Mouse (Mus musculus) kidney, adult 2 months (tissue): ENCODE data around the gene Ahrr. TPM values are rescaled to one million over a fixed set of nuclear protein-coding genes. Genes with fewer than 3 reads are reported as not detected.
A peak's percentile ranks its signal among the peaks of the same experiment; 100 is the strongest.

ENCODE experiments used
- DNase-seq: peaks from one replicate; pipeline ENCODE4 v3.0.0; 2021
- H3K27ac ChIP-seq: fragments of 200-500 bp; 2 replicates; pipeline ENCODE4 v1.5.1; 2012; ENCODE audit warnings: low read depth, low read length, control low read depth, inconsistent platforms; ENCODE audit not compliant: insufficient read depth
- H3K27me3 ChIP-seq: fragments of 200-500 bp; replicated peaks from 2 replicates; pipeline ENCODE4 v1.6.1; 2012; ENCODE audit warnings: mild to moderate bottlenecking, moderate library complexity, low read length, inconsistent platforms; ENCODE audit not compliant: control insufficient read depth, insufficient read depth
- H3K36me3 ChIP-seq: fragments of 200-500 bp; 2 replicates; pipeline ENCODE4 v1.6.1; 2012; ENCODE audit warnings: mild to moderate bottlenecking, moderate library complexity, low read length, inconsistent platforms; ENCODE audit not compliant: control insufficient read depth, insufficient read depth
- H3K4me1 ChIP-seq: fragments of 200-500 bp; 2 replicates; pipeline ENCODE4 v1.6.1; 2011; ENCODE audit warnings: low read length; ENCODE audit not compliant: control insufficient read depth, insufficient read depth
- H3K4me3 ChIP-seq: fragments of 200-500 bp; 2 replicates; pipeline ENCODE4 v1.5.1; 2011; ENCODE audit warnings: mild to moderate bottlenecking, low read depth, low read length, control low read depth; ENCODE audit not compliant: insufficient read depth
- CTCF ChIP-seq: fragments of 200-500 bp; conservative IDR thresholded peaks from 2 replicates; pipeline ENCODE4 v1.5.1; 2011; ENCODE audit warnings: low read depth, mild to moderate bottlenecking, control low read depth, low read length, moderate library complexity, mixed read lengths; ENCODE audit not compliant: insufficient read depth, insufficient read length
- POLR2A ChIP-seq: fragments of 200-500 bp; IDR thresholded peaks from one replicate; pipeline ENCODE4 v1.6.1; 2011; ENCODE audit warnings: low read depth, low read length, control low read depth
- WGBS: fragments of 180-500 bp; shearing (Covaris S2); methylation state at CpG from one replicate; pipeline ENCODE4 v1.1.7; 2018; 5-methylcytosine and 5-hydroxymethylcytosine counted together
- polyA plus RNA-seq: library from polyadenylated mRNA; depleted of rRNA; stranded (reverse); fragments of >200 nt; gene quantifications from 2 replicates; pipeline ENCODE4 v1.2.3, GENCODE M21; 2012; rRNA removed

Gene Ahrr
- polyA plus RNA-seq, 1 experiment, result 0.55 TPM

DNA sequence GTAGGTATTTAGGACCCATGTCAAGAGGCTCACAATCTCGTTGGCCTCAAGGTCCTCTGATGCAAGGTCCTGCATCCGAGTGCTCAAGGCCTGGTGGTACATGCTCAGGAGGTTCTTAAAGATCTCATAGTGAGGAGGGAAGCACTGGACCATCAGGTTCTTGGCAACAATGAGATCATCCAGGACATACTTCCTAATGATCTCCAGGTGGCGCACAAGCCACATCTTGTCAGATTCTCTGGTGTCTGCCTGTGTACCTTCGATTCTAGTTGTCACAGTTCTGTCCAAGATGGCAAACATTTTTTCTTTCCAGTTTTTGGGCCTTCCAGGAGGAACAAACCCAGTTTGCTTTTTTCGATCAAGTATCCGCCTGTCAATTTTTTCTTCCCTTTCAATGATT, 99.5 kb downstream of the Ahrr start:
- no peaks in the 10 kb centered on the region for H3K27me3 ChIP-seq
- peak; percentile 23 for DNase-seq
- no peak overlapping the region for H3K27ac ChIP-seq
- H3K36me3 ChIP-seq, result peaks cover 10% of the 10 kb centered on the region
- WGBS, result 87% methylated on average over 6 of the region's 6 CpGs
- no peaks in the 10 kb centered on the region for H3K4me1 ChIP-seq
- H3K4me3 ChIP-seq, result no peak overlapping the region
- no peak for TF ChIP-seq POLR2A
- TF ChIP-seq CTCF, result peak; percentile 51

DNA sequence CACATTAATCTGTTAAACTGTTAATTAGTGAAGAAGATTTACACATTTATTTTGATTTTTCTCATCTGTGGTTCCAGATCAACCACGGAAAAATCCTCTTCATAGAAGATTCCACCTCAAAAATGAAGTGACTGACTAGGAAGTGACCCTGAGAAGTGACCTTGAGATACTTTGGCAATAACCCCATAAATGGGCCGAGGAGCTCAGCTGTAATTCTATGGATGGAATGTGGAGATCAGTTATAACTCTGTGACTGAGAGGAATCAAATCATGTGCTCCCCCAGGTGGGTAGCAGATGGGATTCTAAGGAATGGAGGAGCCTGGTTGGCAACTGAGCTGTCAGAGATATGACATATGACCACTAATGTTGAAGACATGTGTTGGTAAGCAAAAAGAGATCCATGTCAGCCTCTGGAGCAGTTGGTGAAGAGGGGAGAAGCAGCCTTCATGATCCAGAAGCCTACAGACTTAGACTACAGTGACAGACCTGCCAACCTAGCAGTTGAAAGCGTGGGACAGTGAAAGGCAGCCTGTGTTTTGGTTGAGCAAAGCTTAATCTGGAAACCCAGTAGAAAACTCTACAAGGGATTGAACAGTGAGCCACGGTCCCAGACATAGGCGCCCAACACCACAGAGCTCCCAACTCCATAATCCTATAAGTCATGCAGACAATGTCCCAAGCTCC, 109.0 kb downstream of the Ahrr start:
- 82% methylated on average over 5 of the region's 5 CpGs for WGBS
- H3K27ac ChIP-seq, result no peak overlapping the region

DNA sequence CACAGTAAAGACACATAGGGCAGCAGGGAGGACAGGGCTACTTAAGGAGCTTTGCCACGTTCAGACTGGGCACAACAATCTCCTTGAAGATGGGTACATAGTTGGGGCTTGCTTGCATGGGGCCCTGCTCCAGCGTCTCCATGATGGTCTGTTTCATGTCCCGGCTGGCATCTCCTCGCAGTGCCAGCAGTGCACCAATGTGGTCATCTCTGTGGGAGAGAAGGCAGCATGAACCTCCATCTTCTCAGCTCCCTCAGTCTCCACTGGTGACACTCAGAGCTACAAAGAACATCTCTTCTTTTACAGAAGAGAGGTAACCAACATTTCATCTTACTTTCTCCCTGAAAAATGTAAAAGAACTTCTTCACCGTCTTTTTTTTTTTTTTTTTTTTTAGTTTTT, 120.1 kb downstream of the Ahrr start:
- H3K4me1 ChIP-seq, result no peaks in the 10 kb centered on the region
- WGBS, result 94% methylated on average over 5 of the region's 5 CpGs
- no peak for DNase-seq
- H3K36me3 ChIP-seq, result peaks cover 3% of the 10 kb centered on the region
- H3K4me3 ChIP-seq, result no peak overlapping the region
- TF ChIP-seq CTCF, result no peak
- H3K27me3 ChIP-seq, result no peaks in the 10 kb centered on the region
- no peak overlapping the region for H3K27ac ChIP-seq

More for the DNA sequence above, 109.0 kb downstream of the Ahrr start:
- no peak for DNase-seq
- Histone ChIP-seq H3K4me1 (no peaks in the 10 kb centered on the region), H3K36me3 (peaks cover 3% of the 10 kb centered on the region), H3K4me3 (no peak overlapping the region), H3K27me3 (no peaks in the 10 kb centered on the region)
- no peak for TF ChIP-seq CTCF
- no peak for TF ChIP-seq POLR2A

GRCm38 (mm10) chr13:74169446-74170164, 122.5 kb downstream of the Ahrr start:
- no peaks in the 10 kb centered on the region for H3K4me1 ChIP-seq
- no peak overlapping the region for H3K4me3 ChIP-seq
- TF ChIP-seq CTCF, result no peak
- peaks cover 2% of the 10 kb centered on the region; the same call in 1 of the 2 replicates for H3K36me3 ChIP-seq
- 84% methylated on average over 10 of the region's 10 CpGs for WGBS
- H3K27me3 ChIP-seq, result no peaks in the 10 kb centered on the region
- H3K27ac ChIP-seq, result no peak overlapping the region
- no peak for DNase-seq

DNA sequence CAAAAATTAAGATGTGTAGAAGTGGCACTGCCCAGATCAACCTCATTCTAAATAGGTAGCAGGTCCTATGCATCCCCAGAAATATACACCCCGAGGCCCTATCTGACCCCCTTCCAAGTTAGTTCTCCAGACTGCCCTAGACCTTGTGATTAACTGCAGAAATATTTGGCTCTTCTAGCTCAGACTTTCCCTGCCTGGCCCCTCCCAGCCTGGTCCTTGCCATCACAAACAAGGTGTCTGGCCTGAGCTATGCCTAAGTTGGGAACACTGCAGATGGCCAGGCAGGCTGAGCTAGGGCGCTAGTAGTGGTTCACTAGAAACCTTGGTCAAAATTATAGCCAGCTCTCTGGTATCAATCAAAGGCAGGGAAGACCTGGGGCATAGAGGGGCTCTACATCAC, 124.6 kb downstream of the Ahrr start:
- Histone ChIP-seq H3K27ac (no peak overlapping the region), H3K36me3 (peaks cover 2% of the 10 kb centered on the region; the same call in 1 of the 2 replicates), H3K4me3 (no peak overlapping the region), H3K27me3 (no peaks in the 10 kb centered on the region), H3K4me1 (no peaks in the 10 kb centered on the region)
- no peak for DNase-seq
- no peak for TF ChIP-seq CTCF
- no peak for TF ChIP-seq POLR2A
- 72% methylated on average over 2 of the region's 2 CpGs for WGBS

- Histone ChIP-seq H3K27me3 (no peaks in the 10 kb centered on the region), H3K4me3 (peak overlapping the region; percentile 49), H3K36me3 (peaks cover 2% of the 10 kb centered on the region; the same call in 1 of the 2 replicates), H3K27ac (no peak overlapping the region), H3K4me1 (no peaks in the 10 kb centered on the region)
- WGBS, result 41% methylated on average over 9 of the region's 9 CpGs
- DNase-seq, result no peak
- TF ChIP-seq CTCF (no peak), POLR2A (no peak)
Measured at GRCm38 (mm10) chr13:74167057-74167413, 125.1 kb downstream of the Ahrr start.

DNA sequence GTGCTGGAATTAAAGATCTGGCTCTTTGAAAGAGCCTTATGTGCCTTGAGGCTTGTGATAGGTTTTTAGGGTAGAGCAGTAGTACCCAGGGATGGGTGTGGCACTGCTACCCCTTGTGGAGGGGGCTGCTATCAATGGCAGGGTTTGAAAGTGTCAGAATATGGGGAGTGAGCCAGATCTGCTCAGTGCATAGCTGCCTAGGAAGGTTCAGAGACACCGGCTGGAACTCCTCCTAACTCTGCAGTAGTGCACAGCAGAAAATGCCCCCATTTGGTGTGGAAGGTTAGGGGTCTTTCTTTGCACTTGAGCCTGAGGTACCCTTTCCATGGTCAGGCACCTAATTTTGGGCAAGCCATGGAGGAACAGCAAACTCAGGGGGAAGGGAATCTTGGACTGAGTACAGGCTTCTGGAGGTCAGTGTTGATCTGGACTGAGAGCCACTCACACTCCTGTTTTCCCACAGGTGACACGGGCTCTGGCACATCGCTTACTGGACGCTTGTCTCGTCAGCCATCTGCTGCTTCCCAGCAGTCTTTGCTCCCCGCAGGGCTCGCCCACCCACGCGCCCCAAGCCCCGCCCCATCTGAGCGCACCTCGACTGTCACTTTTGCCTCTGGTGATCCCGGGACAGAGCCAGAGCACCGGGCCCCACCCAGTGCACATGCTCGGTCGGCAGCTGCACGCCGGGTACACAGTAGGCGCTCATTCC, 125.6 kb downstream of the Ahrr start:
- 22% methylated on average over 19 of the region's 19 CpGs for WGBS
- Histone ChIP-seq H3K4me1 (no peaks in the 10 kb centered on the region), H3K36me3 (peaks cover 2% of the 10 kb centered on the region; the same call in 1 of the 2 replicates), H3K4me3 (peak overlapping the region; percentile 49), H3K27ac (no peak overlapping the region), H3K27me3 (no peaks in the 10 kb centered on the region)
- no peak for DNase-seq
- no peak for TF ChIP-seq POLR2A
- no peak for TF ChIP-seq CTCF

Other genes with a start within 250 kb of the Ahrr start
- 1.8 and 2.2 TPM in 2 replicates for gene Cep72, start 230.0 kb downstream of the Ahrr start, polyA plus RNA-seq
- 76.3 and 90.9 TPM in 2 replicates for gene Slc9a3, start 170.9 kb downstream of the Ahrr start, polyA plus RNA-seq
- 48.0 and 56.4 TPM in 2 replicates for gene Exoc3, start 83.6 kb downstream of the Ahrr start, polyA plus RNA-seq
- 118 and 136 TPM in 2 replicates for gene Pdcd6, start 25.2 kb upstream of the Ahrr start, polyA plus RNA-seq
- 445 and 517 TPM in 2 replicates for gene Sdha, start 57.9 kb upstream of the Ahrr start, polyA plus RNA-seq
- gene Ccdc127, start 58.0 kb upstream of the Ahrr start, polyA plus RNA-seq, result 3.9 and 4.5 TPM in 2 replicates
- gene Lrrc14b, start 71.7 kb upstream of the Ahrr start, polyA plus RNA-seq, result 1.6 and 2.0 TPM in 2 replicates
- 0.26 and 0.47 TPM in 2 replicates for gene Zfp72, start 98.5 kb upstream of the Ahrr start, polyA plus RNA-seq
- 92.8 and 142 TPM in 2 replicates for gene Ftl1-ps1, start 107.4 kb upstream of the Ahrr start, polyA plus RNA-seq
- 1.2 and 1.7 TPM in 2 replicates for gene Zfp825, start 201.7 kb upstream of the Ahrr start, polyA plus RNA-seq